Mouse (Mus musculus): ENCODE results near the gene Rai14.

Rai14 gene

DNA sequence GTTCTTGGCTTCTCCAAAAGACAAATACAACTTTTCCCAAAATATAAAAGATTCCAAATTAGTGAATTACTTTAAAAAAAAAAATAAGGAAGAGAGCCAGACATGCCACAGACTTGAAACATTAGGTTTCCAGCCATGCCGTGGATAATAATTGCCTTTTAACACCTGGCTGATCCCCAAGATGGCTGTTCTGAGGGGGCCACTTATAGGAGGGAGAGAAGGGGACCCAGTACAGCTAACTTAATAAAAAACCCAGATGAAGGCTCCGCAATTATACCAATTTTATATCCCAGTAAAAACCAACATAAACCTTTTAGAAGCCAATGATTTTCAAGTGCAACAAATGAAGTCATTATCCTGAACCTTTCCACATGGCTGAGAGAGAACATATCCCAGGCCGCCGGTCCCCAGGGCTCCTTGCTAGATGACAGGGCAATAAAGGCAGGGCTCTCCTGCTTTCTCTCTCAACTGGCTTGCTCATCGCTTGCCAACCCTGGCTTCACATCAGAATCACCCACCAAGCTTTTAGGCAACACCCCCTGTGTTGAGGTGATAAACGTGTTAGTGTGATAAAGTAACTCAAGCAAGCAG lies 105.8 kb downstream of the Rai14 start:
- no peaks in the 10 kb centered on the region for H3K36me3 ChIP-seq (ENCODE audit: control insufficient read depth, insufficient read depth, low read length, poor library complexity, severe bottlenecking)
- DNase-seq (ENCODE audit: low read depth, low spot score): no peak

DNA sequence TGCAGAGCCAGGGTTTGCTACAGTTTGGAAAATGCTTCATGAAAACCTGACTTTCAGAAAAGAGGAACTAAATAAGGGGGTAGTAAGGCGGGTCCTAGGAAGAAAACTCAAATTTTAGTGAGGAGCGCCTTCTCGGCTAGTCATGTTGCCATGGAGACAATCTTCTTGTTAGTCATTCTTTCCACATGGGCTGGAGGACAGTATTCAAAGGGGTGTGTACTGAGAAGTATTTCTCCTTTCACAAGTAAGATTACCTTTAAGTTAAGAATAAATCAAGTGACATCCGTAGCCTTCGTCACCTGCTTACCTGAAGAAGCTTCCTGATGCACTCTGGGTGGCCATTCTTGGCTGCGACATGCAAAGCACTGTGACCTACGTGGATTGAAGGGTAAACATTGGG lies 115.0 kb downstream of the Rai14 start:
- Histone ChIP-seq H3K36me3 (ENCODE audit: control insufficient read depth, insufficient read depth, low read length, poor library complexity, severe bottlenecking) (no peaks in the 10 kb centered on the region), H3K27me3 (ENCODE audit: control insufficient read depth, insufficient read depth, low read length, poor library complexity, severe bottlenecking) (no peaks in the 10 kb centered on the region)
- DNase-seq (ENCODE audit: low read depth, low spot score): peak; percentile 50

More for the DNA sequence above, 105.8 kb downstream of the Rai14 start:
- no peaks in the 10 kb centered on the region for H3K27me3 ChIP-seq (ENCODE audit: control insufficient read depth, insufficient read depth, low read length, poor library complexity, severe bottlenecking)

DNA sequence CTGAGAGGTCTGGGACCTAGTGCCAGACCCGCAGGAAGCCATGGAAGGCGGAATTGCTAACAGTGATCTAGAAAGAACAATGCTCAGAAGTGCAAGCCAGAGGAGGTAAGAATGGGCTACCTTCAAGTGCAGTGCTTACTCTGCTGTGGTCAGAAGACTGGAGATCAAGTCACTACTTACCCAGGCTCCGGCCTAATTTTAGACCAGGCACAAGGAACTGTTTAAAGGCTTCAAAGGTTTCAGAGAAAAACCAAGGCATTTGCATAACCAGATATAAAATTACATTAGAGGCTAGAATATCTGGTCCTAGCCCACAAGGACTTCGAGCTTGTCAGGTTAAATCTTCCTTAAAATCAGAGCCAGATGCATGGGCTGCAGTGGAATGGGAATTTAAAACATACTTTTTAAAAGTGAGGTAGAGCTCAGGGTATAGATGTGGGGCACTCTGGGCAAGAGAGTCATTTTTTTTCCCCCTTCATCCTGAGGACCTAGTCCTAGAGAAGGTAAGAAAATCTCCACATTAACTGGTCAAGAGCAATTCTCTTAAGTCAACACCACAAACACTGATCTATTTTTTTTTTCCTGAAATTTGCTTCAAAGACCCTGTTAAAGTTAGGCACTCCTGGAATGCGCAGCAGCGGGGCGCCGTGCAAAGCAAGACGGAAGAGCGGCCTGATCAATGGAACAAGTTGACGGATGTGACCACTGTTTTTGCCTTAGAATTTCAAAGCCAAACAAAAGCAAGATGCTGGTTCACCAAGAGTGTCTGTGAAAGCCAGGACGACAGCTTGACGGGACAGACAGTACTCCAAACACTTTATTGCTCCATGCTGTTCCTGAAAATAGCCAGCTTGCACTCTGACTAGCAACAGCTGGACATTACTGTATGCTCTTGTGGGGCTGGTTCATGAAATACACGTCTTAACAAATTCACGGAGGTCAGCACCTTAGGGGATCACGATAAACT lies 115.9 kb downstream of the Rai14 start:
- no peaks in the 10 kb centered on the region for H3K36me3 ChIP-seq (ENCODE audit: control insufficient read depth, insufficient read depth, low read length, poor library complexity, severe bottlenecking)
- H3K27me3 ChIP-seq (ENCODE audit: control insufficient read depth, insufficient read depth, low read length, poor library complexity, severe bottlenecking): no peaks in the 10 kb centered on the region
- no peak for DNase-seq (ENCODE audit: low read depth, low spot score)

DNA sequence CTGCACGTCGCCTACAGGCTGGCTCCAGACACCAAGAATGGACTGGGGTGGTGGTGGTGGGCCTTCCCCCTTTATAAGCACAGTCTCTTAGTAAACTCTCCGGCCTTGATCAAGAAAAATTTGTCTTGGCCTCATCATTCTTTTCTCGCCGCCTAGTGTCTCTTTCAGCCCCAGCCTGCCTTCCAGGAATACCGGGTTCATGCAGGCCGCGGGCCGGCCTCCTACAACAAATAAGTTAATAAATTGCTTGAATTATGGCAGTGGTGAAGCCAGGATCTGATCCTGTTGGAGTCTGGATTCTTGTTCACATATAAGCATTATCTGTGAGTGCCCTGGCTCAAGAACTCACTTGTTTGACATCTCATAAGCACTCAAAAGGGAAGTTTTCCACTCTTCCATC lies 117.6 kb downstream of the Rai14 start:
- H3K27me3 ChIP-seq (ENCODE audit: control insufficient read depth, insufficient read depth, low read length, poor library complexity, severe bottlenecking): no peaks in the 10 kb centered on the region
- DNase-seq (ENCODE audit: low read depth, low spot score): no peak
- H3K36me3 ChIP-seq (ENCODE audit: control insufficient read depth, insufficient read depth, low read length, poor library complexity, severe bottlenecking): no peaks in the 10 kb centered on the region

DNA sequence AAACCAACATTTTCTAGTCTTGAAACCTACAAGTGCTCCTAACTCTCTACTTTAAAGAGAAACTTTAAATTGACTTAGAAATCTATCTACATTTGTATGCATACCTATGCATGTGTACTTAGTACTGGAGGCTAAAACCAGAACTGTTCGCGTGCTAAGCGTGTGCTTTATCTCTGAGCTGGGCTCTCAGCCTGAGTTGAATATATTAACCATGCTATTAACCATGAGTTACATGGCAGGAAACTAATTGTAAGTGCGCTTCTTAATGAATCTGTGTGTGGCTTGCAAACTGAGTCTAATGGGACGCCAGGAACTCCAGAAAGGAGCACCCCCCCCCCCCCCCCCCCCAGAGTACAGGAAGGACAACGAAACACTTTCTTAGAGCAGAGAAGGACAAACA lies 119.0 kb downstream of the Rai14 start:
- no peak for DNase-seq (ENCODE audit: low read depth, low spot score)
- H3K36me3 ChIP-seq (ENCODE audit: control insufficient read depth, insufficient read depth, low read length, poor library complexity, severe bottlenecking): no peaks in the 10 kb centered on the region

DNA sequence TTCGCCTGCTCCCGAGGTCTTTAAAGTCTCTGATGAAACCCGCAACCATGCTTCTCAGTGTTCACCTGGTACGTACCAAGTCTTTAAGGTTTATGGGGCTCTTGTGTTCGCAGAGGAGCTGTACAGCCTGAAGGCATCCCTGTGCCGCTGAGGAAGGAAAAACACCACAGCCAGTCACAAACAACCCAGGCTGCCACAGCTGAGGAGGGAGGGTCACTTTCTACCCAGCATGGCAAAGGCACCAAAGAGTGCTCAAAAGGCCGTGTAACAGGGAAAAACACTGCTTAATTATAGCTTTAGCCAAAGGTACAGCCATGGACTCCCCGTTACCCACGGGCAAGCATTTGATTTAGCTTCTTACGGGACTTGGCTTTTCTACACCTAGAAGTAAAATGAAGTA lies 119.5 kb downstream of the Rai14 start:
- H3K27me3 ChIP-seq (ENCODE audit: control insufficient read depth, insufficient read depth, low read length, poor library complexity, severe bottlenecking): no peaks in the 10 kb centered on the region
- DNase-seq (ENCODE audit: low read depth, low spot score): no peak
- H3K36me3 ChIP-seq (ENCODE audit: control insufficient read depth, insufficient read depth, low read length, poor library complexity, severe bottlenecking): no peaks in the 10 kb centered on the region

More for the DNA sequence above, 119.0 kb downstream of the Rai14 start:
- no peaks in the 10 kb centered on the region for H3K27me3 ChIP-seq (ENCODE audit: control insufficient read depth, insufficient read depth, low read length, poor library complexity, severe bottlenecking)

DNA sequence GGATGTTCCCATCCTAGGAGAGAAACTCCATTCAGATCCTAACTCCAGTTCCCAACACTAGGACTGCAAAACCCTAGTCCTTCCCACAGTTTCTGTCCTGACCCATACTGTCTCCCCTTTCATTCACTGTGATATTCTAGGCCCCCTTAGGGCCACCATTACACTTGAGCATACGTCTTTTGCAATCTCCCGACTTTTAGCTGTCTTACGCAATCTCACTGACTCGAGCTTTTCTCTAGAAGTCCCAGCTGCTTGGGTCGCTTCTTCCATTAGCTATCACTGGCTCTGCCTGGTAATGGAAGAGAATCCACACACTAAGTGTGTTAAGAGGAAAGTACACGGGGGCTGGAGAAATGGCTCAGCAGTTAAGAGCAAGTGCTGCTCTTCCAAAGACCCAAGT lies 121.3 kb downstream of the Rai14 start:
- DNase-seq (ENCODE audit: low read depth, low spot score): no peak
- H3K36me3 ChIP-seq (ENCODE audit: control insufficient read depth, insufficient read depth, low read length, poor library complexity, severe bottlenecking): no peaks in the 10 kb centered on the region
- no peaks in the 10 kb centered on the region for H3K27me3 ChIP-seq (ENCODE audit: control insufficient read depth, insufficient read depth, low read length, poor library complexity, severe bottlenecking)

DNA sequence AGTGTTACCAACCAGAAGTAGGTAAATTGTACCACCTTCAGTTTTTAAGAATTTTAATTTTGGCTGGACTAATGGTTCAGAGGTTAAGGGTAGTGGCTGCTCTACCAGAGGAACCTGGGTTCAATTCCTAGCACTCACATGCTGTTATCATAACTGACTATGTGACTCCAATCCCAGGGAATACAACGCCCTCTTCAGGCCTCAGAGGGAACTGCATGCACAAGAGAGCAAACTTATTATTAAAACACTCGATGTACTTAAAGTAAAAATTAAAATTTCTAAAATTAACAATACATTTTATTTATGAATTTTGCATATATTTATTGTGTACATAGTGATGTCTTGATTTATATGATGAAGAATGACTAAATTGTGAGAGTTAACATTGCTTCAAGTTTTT lies 127.9 kb downstream of the Rai14 start:
- Histone ChIP-seq H3K36me3 (ENCODE audit: control insufficient read depth, insufficient read depth, low read length, poor library complexity, severe bottlenecking) (no peaks in the 10 kb centered on the region), H3K27me3 (ENCODE audit: control insufficient read depth, insufficient read depth, low read length, poor library complexity, severe bottlenecking) (no peaks in the 10 kb centered on the region)
- no peak for DNase-seq (ENCODE audit: low read depth, low spot score)

DNA sequence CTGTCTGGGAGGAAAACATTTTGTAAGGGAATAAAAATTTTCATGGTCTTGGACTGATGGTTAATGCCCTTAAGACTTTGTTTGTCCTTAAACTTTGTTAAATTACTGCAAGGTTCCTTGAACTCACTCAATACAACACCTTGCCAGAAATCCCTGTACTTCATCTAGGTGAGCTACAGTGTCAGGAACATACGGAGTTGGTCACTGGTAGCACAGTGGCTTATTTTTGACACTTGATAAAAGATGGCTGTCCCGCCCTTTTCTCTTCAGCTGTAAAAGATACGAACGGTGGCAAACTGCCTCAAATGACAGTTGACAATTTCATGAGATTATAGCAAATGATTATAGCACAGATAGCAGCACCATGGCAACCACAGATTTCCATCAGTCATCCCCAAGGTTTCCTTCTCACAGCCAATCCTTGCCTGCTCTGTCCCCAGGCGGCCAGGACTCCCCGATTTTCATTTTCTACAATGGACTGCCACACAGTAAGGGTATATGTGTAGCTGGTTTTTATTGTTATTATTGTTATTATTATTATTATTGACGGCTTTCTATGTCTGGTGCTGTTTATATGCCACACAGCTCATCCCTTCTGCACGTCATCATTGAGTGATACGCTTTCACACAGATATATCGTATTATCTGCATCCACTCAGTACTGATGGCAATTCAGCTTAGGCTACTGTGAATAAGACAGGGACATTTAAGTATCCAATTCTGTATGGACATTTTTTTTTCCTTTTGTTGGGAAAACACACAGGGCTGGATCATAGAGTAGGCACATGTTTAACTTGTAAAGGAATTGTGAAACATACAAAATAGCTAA lies 129.9 kb downstream of the Rai14 start:
- H3K27me3 ChIP-seq (ENCODE audit: control insufficient read depth, insufficient read depth, low read length, poor library complexity, severe bottlenecking): no peaks in the 10 kb centered on the region
- no peaks in the 10 kb centered on the region for H3K36me3 ChIP-seq (ENCODE audit: control insufficient read depth, insufficient read depth, low read length, poor library complexity, severe bottlenecking)
- no peak for DNase-seq (ENCODE audit: low read depth, low spot score)

DNA sequence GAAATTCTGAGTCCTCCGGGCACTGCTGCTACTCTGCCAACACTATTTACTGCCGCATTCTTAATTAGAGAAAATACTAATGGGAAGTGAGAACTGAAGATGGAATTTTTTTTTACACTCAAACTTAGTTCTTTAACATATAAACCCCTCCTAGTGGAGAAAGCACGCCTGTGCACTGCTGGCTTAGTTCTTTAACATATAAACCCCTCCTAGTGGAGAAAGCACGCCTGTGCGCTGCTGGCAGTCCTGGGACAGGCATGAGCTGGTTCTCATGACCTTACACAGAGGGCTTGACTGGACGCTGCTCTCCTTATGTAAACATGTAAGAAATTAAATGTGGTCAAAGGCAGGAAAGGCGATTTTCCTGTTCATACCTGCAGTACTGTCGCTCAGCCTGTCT lies 131.0 kb downstream of the Rai14 start:
- Histone ChIP-seq H3K36me3 (ENCODE audit: control insufficient read depth, insufficient read depth, low read length, poor library complexity, severe bottlenecking) (no peaks in the 10 kb centered on the region), H3K27me3 (ENCODE audit: control insufficient read depth, insufficient read depth, low read length, poor library complexity, severe bottlenecking) (no peaks in the 10 kb centered on the region)
- peak; percentile 74 for DNase-seq (ENCODE audit: low read depth, low spot score)

DNA sequence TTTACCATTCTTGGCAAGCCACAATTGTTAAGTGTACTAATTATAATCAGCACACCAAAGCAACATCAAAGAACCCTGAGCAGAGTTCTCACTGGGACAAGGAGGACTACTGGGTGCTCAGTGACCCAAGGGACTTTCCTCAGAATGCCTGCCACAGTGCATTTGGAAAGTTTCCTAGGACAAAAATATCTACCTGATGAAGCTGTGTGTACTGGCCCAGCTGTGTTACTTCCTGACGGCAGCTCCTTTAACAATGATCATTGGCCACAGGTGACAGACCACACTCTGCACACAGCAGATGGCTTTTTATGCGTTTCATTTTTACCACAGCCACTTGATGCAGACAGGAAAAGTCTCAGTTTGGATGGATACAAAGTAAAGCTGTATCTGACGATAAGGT lies 135.3 kb downstream of the Rai14 start:
- Histone ChIP-seq H3K36me3 (ENCODE audit: control insufficient read depth, insufficient read depth, low read length, poor library complexity, severe bottlenecking) (no peaks in the 10 kb centered on the region), H3K27me3 (ENCODE audit: control insufficient read depth, insufficient read depth, low read length, poor library complexity, severe bottlenecking) (no peaks in the 10 kb centered on the region)
- DNase-seq (ENCODE audit: low read depth, low spot score): no peak

DNA sequence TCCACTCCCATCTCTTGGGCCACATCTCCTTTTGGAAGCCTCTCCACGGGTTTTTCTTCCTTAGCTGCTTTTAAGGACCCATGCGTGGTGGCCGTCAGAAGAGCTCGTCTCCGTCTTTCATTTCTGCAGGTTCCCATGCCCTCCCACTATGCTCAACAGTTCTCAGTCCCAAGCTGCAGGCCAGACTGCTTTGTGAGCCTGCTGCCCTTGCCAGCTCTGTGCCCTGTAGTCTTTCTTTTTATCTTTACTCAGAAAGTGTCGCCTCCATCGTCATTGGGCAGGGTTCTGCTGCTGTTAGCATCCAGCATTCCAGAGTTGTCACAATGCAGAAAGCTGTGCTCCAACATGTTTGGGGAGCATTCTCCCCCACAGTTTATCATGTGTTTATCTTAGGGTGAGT lies 147.9 kb downstream of the Rai14 start:
- DNase-seq (ENCODE audit: low read depth, low spot score): no peak
- Histone ChIP-seq H3K27me3 (ENCODE audit: control insufficient read depth, insufficient read depth, low read length, poor library complexity, severe bottlenecking) (no peaks in the 10 kb centered on the region), H3K36me3 (ENCODE audit: control insufficient read depth, insufficient read depth, low read length, poor library complexity, severe bottlenecking) (no peaks in the 10 kb centered on the region)

DNA sequence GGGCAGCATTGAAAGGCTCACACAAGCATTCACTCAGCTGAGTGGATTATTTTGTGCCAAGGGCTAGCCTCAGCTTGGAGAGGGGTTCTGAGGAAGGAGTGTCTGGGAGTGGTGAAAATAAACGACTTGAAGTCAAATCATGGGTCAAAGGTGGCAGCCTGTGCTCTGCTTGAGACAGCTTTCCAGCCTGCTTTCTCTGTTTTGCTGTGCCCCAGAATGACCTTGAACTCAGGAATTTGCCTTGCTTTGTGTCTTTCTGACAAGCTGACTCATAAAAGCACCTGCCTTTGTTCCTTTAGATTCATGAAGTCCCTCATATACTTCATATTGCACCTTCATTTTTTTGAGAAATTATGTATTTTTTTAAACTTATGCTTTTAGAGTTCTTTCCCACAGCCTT lies 150.2 kb downstream of the Rai14 start:
- H3K36me3 ChIP-seq (ENCODE audit: control insufficient read depth, insufficient read depth, low read length, poor library complexity, severe bottlenecking): no peaks in the 10 kb centered on the region

DNA sequence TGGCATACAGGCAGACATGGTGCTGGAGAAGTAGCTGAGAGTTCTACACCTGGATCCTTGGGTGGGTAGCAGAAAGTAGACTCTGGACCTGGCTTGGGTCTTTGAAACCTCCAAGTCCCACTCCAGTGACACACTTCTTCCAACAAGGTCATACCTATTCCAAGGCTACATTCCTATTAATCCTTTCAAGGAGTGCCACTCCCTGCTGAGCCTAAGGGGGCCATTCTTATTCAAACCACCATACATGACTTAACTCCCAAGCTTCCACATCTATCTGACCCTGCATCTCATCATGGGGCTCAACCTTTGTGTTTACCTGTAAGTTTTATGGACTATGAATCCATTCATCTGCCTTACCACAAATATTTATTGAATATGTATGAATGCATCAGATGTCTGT lies 152.1 kb downstream of the Rai14 start:
- no peak for DNase-seq (ENCODE audit: low read depth, low spot score)
- no peaks in the 10 kb centered on the region for H3K27me3 ChIP-seq (ENCODE audit: control insufficient read depth, insufficient read depth, low read length, poor library complexity, severe bottlenecking)
- no peaks in the 10 kb centered on the region for H3K36me3 ChIP-seq (ENCODE audit: control insufficient read depth, insufficient read depth, low read length, poor library complexity, severe bottlenecking)

More for the DNA sequence above, 150.2 kb downstream of the Rai14 start:
- DNase-seq (ENCODE audit: low read depth, low spot score): no peak
- no peaks in the 10 kb centered on the region for H3K27me3 ChIP-seq (ENCODE audit: control insufficient read depth, insufficient read depth, low read length, poor library complexity, severe bottlenecking)

DNA sequence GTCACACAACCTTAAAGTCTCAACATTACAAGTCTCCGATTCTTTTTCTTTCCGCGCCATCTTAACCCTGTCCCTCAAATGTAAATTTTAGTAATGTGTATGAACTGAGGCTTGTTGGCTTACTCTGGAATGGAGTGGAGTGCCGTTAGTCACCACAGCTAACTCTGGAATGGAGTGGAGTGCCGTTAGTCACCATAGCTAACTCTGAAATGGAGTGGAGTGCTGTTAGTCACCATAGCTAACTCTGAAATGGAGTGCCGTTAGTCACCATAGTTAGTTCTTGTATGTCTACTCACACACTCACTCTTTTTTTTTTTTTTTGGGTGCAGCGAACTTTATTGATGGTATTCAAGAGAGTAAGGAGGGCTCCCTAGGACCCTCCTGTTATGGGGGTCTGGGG lies 154.4 kb downstream of the Rai14 start:
- no peak for DNase-seq (ENCODE audit: low read depth, low spot score)
- H3K27me3 ChIP-seq (ENCODE audit: control insufficient read depth, insufficient read depth, low read length, poor library complexity, severe bottlenecking): no peaks in the 10 kb centered on the region
- no peaks in the 10 kb centered on the region for H3K36me3 ChIP-seq (ENCODE audit: control insufficient read depth, insufficient read depth, low read length, poor library complexity, severe bottlenecking)
